Mouse (Mus musculus) spleen, adult 10 weeks (tissue): ENCODE results near the gene Sptlc3. TPM values are rescaled to one million over a fixed set of nuclear protein-coding genes. Genes with fewer than 3 reads are reported as not detected.

ENCODE experiments used
- polyA plus RNA-seq: library from polyadenylated mRNA; stranded (reverse); fragments of 350-450 nt; fragmentation: Illumina TruSeq; extraction: RNeasy Lipid Tissue Mini Kit (QIAGEN cat#74804); gene quantifications from one replicate; pipeline ENCODE4 v1.2.3, GENCODE M21; 2015; ENCODE audit warnings: low replicate concordance; ENCODE audit not compliant: insufficient read depth

The Sptlc3 gene
- not detected for polyA plus RNA-seq

GRCm38 (mm10) chr2:139493836-139494235 is at the start of gene Sptlc3:
Gene Sptlc3, plus strand, starts transcription at chr2:139493913.

GRCm38 (mm10) chr2:139677809-139678274 is 184.1 kb downstream of the Sptlc3 start, which contains the start of gene Ism1:
Gene Ism1, plus strand, starts transcription at chr2:139678178.

Other genes starting within 250 kb of the Sptlc3 start
- gene Ism1, start 184.3 kb downstream of the Sptlc3 start, polyA plus RNA-seq = 0.25 TPM